Mouse (Mus musculus): ENCODE measurements around the gene Lrrc66. TPM values are rescaled to one million over a fixed set of nuclear protein-coding genes. Genes with fewer than 3 reads are reported as not detected.

Gene Lrrc66
- 3.6 and 5.9 TPM in 2 replicates for polyA plus RNA-seq (2012; rRNA removed; ENCODE audit: low replicate concordance)

DNA sequence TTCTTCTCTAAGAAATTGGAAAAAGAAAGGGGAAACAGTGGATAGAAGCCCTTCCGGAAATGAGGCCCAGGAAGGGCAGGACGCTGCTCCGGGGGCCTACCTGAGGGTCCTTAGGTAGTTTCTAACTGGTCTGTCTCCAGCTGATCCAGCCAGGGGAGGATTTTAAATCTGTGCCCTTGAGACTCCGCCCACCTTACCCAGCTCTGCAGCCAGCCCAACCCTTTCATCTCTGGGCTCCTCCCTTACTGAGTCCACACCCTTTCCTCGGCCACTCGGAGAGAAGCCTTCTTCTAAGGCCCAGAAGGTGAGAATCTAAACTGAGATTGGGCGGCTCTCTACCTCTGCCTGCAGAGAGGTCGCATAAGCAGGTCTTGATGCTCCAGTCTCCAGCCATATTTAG lies at the start of gene Lrrc66:
TSS of gene Lrrc66 (minus strand) at position 236 of the 400 bp plus-strand sequence.

DNA sequence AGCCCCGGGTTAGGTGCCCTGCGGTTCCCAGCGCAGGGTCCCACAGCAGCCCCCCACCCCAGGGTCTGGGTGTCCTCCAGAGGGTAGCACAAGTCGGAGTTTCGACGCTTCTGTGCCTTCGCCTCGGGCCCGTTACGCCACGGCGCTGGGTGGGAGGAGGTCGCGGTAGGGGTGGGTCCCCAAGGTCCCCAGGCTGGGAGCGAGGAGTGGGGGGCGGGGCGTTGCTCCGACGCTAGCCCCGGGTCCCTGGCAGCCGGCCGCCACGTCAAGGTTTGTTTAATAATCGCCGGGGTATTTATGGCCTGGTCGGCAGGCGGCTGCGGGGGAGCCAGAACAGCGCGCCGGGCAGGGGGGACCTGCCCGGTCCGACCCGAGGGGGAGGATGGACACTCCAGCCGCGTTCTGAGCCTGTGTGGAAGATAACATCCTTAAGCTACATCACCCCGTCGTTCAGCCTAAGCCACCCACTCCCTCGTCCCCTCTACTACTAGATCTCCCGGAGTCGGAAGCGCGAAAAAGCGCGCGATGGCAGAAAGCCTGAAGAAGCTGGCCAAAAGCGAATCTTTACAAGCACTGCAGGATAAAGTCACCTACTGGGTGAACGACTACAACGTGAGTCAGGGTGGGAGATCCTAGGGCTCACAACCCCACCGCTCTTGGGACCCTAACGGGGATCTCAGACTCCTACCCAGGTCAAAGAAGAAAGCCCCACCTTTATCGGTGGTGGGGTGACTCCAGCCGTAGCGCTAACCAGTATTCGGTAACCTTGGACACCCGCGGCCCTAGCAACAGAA lies 18.9 kb upstream of the Lrrc66 start, which contains the start of gene Spata18:
TSS of gene Spata18 (plus strand) at position 319 of the 794 bp plus-strand sequence.

DNA sequence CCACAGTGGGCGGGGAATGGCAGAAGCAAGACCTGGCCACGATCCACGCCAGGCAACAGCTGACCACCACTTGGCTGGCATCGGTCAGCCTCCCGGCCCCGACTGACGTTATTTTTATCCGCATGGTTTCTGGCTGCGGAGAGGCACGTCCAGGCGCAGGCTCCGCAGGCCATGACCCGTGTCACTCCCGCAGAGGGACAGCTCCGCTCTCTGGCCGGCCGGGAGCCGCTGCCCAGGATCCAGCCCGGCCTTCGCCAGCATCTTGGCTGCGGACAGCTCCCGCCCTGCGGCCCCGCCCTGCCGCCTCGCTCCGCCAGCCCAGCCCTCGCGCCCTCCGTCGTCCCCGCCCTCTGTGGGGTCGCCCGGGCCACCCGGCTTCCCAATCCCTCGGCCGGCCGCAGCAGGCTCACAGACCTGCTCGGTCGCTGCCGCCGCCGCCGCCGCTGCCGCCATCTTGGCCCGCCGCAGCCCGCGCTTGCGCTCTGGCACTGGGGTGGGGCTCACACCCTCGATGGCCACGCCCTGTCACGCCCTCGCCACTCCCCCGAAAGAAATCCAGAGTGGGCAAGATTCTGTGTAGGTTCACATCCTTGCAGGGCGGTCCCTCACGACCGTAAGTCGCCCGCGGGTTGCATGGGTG lies 15.1 kb upstream of the Lrrc66 start, which contains the start of gene Sgcb:
TSS of gene Sgcb (minus strand) at position 530 of the 640 bp plus-strand sequence.

Other genes with a start within 250 kb of the Lrrc66 start
- 0.25 and 9.2 TPM in 2 replicates for gene Cwh43, start 226.5 kb downstream of the Lrrc66 start, polyA plus RNA-seq (2012; rRNA removed; ENCODE audit: low replicate concordance)
- 1.7 and 2.1 TPM in 2 replicates for gene Dcun1d4, start 151.5 kb downstream of the Lrrc66 start, polyA plus RNA-seq (2012; rRNA removed; ENCODE audit: low replicate concordance)
- gene Sgcb, start 15.3 kb upstream of the Lrrc66 start, polyA plus RNA-seq (2012; rRNA removed; ENCODE audit: low replicate concordance), result 0.97 and 1.2 TPM in 2 replicates
- 0.06 and 0.07 TPM in 2 replicates for gene Spata18, start 18.9 kb upstream of the Lrrc66 start, polyA plus RNA-seq (2012; rRNA removed; ENCODE audit: low replicate concordance)